13 mouse cellular contexts compared by ENCODE assay signal in genomic region chr3:109476521-109476920, GRCm38 (mm10).
DNase-seq lines count a peak whose midpoint lies in the region; ATAC-seq lines count a peak whose summit lies in the region.
"Had no signal": no experiment of that assay in that cellular context is flagged by ENCODE, and none has a peak within 500 bp of the region (broad histone marks: within the 10 kb centered on the region; RNA-seq: fewer than 3 reads in every experiment).

No protein-coding gene starts in this region.

- peak; percentile 34; the same call in 1 of the 2 replicates for ATAC-seq in frontal cortex, adult (ENCODE audit: low TSS enrichment)
- ATAC-seq: Patski had no signal

- DNase-seq in frontal cortex, postnatal 36 days (ENCODE audit: low spot score in 2 of 2) = no peak
- peak; percentile 35 for DNase-seq in kidney, postnatal 4 days
- DNase-seq in kidney, adult 18-20 months = no peak
- peak; percentile 23 for DNase-seq in gastrocnemius, postnatal 10 days
- peak; percentile 28 for DNase-seq in heart, postnatal 4 days
- DNase-seq in cerebellum, postnatal 10 days = no peak
- DNase-seq in urinary bladder, adult 2 months (ENCODE audit: low spot score) = no peak
- DNase-seq: cerebellum, adult 11 months; kidney, postnatal 14 days; lung, embryonic 14.5 days; thymus, adult 2 months had no signal

Comparison
In these comparisons a context has a peak if more than half of its experiments do, and no peak if none do; other contexts are left out.
1. DNase-seq: peak in kidney, postnatal 4 days (2 of 2), gastrocnemius, postnatal 10 days (single experiment) and heart, postnatal 4 days (single experiment); none in frontal cortex, postnatal 36 days (0 of 2), kidney, adult 18-20 months (single experiment), cerebellum, postnatal 10 days (0 of 2) and urinary bladder, adult 2 months (single experiment).